Mouse (Mus musculus) left cerebral cortex, adult 8-10 months (tissue): ENCODE measurements around the gene Drc3. TPM values are rescaled to one million over a fixed set of nuclear protein-coding genes. Genes with fewer than 3 reads are reported as not detected.

Experiments
- DNase-seq, 2 experiments: peaks; one replicate each; pipeline ENCODE4 v3.0.0; 2022; ENCODE audit warnings: low spot score in 2 of 2
- total RNA-seq, 4 experiments: library from RNA; stranded (reverse); gene quantifications; 2 replicates each; pipeline ENCODE4 v1.2.4; 2022

The Drc3 gene
- 10 to 100 TPM in 1 of 4 experiments, 1 to 10 TPM in 3; 8.6 to 12.8 (median 9.3) TPM for total RNA-seq

GRCm38 (mm10) chr11:60352559-60353411, at the start of gene Drc3, which contains the start of gene Tom1l2:
TSS of gene Drc3 (plus strand) at chr11:60353329.
TSS of gene Tom1l2 (minus strand) at chr11:60352905.
- DNase-seq: peak; percentile 96 to 100

GRCm38 (mm10) chr11:60303497-60303896, 49.6 kb upstream of the Drc3 start:
- DNase-seq: no peak

GRCm38 (mm10) chr11:60305611-60306010, 47.5 kb upstream of the Drc3 start:
- DNase-seq: no peak

- DNase-seq: no peak
These were observed 46.3 kb upstream of the Drc3 start for GRCm38 (mm10) chr11:60306834-60307233.

GRCm38 (mm10) chr11:60307375-60307825, 45.7 kb upstream of the Drc3 start:
- DNase-seq: no peak

- DNase-seq: no peak
These were observed 45.1 kb upstream of the Drc3 start for GRCm38 (mm10) chr11:60308061-60308460.

GRCm38 (mm10) chr11:60308506-60309116, 44.5 kb upstream of the Drc3 start:
- DNase-seq: no peak

- no peak for DNase-seq
These were observed 43.3 kb upstream of the Drc3 start for GRCm38 (mm10) chr11:60309875-60310274.

GRCm38 (mm10) chr11:60311025-60311854, 41.9 kb upstream of the Drc3 start:
- DNase-seq: peak; percentile 75 to 92

- DNase-seq: no peak
These were observed 36.9 kb upstream of the Drc3 start for GRCm38 (mm10) chr11:60316250-60316649.

- DNase-seq: no peak
These were observed 36.2 kb upstream of the Drc3 start for GRCm38 (mm10) chr11:60316883-60317282.

GRCm38 (mm10) chr11:60317376-60318102, 35.6 kb upstream of the Drc3 start:
- no peak for DNase-seq

GRCm38 (mm10) chr11:60318716-60319115, 34.4 kb upstream of the Drc3 start:
- no peak for DNase-seq

GRCm38 (mm10) chr11:60319257-60320066, 33.7 kb upstream of the Drc3 start:
- DNase-seq: no peak

- no peak for DNase-seq
These were observed 32.6 kb upstream of the Drc3 start for GRCm38 (mm10) chr11:60320426-60321037.

GRCm38 (mm10) chr11:60321438-60321837, 31.7 kb upstream of the Drc3 start:
- DNase-seq: no peak

GRCm38 (mm10) chr11:60323731-60324130, 29.4 kb upstream of the Drc3 start:
- DNase-seq: no peak

- DNase-seq: no peak
These were observed 22.6 kb upstream of the Drc3 start for GRCm38 (mm10) chr11:60330551-60330950.

- DNase-seq: no peak
These were observed 19.7 kb upstream of the Drc3 start for GRCm38 (mm10) chr11:60333461-60333860.

- DNase-seq: no peak
These were observed 19.0 kb upstream of the Drc3 start for GRCm38 (mm10) chr11:60334124-60334523.
